Mouse (Mus musculus): ENCODE results near the gene Eif4a2.
"Not testable (repeated sequence)": the region's sequence is repeated elsewhere in the genome, so short reads cannot be mapped to it uniquely, and the experiment has no call there.

DNA sequence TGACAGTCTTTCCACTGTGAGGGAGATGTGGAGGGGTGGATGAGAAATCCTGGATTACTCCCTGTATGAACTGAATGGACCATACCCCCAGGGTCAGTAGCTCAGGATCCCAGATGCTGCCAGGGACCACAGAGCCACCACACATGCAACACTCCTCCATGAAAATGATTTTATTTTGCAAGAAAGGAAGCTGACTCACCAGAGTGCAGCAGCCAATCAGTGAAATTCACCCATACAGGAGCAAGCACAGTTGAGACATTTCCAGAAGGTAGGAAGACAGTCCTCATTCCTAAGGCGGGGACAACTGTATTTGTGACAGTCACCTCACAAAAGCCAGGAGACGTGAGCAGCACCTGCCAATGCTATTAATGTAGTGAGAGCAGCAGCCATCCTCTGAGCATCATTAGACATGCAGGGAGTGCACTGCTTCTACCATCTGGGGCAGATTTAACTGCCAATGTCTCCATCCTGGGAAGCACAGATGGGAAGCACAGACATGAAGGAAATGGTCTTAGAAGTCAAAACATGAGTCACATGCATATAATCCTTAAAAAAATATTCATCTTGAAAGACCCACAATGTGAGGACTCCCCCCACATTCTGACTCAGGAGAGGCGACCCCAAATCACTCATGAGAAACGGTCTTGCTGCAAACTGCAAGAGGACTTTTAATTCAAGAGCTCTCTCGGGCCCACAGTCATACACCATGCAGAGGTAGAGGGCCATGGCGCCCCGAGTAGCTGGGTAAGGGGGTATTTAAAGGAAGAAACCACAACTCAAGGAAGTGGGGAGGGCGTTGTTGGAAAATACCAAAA, 9.7 kb upstream of the Eif4a2 start:
- TF ChIP-seq GATA1 (IDR thresholded peaks at IDR 0.05; ENCODE audit: borderline replicate concordance, low read length); FLI1 (IDR thresholded peaks at IDR 0.05; ENCODE audit: low read length): not testable (repeated sequence)
